Mouse (Mus musculus): ENCODE measurements at regions not wholly inside any gene's neighbourhood (a gene's known extent, or its start where the extent isn't known, plus 50 kb on each side); places are given as distances from the start of the nearest gene placed in this dataset.

- no peak for DNase-seq (ENCODE audit: low spot score in 2 of 2)
These were observed 653.7 kb downstream of the Adgrl2 start for GRCm38 (mm10) chr3:148336640-148337039.

- peak in 1 of 2 experiments; percentile 4 for DNase-seq (ENCODE audit: low spot score in 2 of 2)
These were observed 654.3 kb downstream of the Adgrl2 start for GRCm38 (mm10) chr3:148336091-148336511.

GRCm38 (mm10) chr3:148335654-148336053 is 654.7 kb downstream of the Adgrl2 start:
- no peak for DNase-seq (ENCODE audit: low spot score in 2 of 2)

GRCm38 (mm10) chr3:148324911-148325621 is 665.3 kb downstream of the Adgrl2 start:
- DNase-seq (ENCODE audit: low spot score in 2 of 2) = no peak

GRCm38 (mm10) chr3:148321894-148322293 is 668.5 kb downstream of the Adgrl2 start:
- DNase-seq (ENCODE audit: low spot score in 2 of 2) = no peak

GRCm38 (mm10) chr3:148316198-148316597 is 674.2 kb downstream of the Adgrl2 start:
- no peak for DNase-seq (ENCODE audit: low spot score in 2 of 2)

- no peak for DNase-seq (ENCODE audit: low spot score in 2 of 2)
These were observed 675.1 kb downstream of the Adgrl2 start for GRCm38 (mm10) chr3:148315286-148315685.

- no peak for DNase-seq (ENCODE audit: low spot score in 2 of 2)
These were observed 694.8 kb downstream of the Adgrl2 start for GRCm38 (mm10) chr3:148295515-148295914.

- no peak for DNase-seq (ENCODE audit: low spot score in 2 of 2)
These were observed 711.4 kb downstream of the Adgrl2 start for GRCm38 (mm10) chr3:148278978-148279377.

GRCm38 (mm10) chr3:148272159-148272848 is 718.1 kb downstream of the Adgrl2 start:
- DNase-seq (ENCODE audit: low spot score in 2 of 2) = no peak

GRCm38 (mm10) chr3:148268812-148269211 is 721.5 kb downstream of the Adgrl2 start:
- no peak for DNase-seq (ENCODE audit: low spot score in 2 of 2)

GRCm38 (mm10) chr3:148259211-148259610 is 731.1 kb downstream of the Adgrl2 start:
- no peak for DNase-seq (ENCODE audit: low spot score in 2 of 2)

GRCm38 (mm10) chr3:148248617-148249016 is 741.7 kb downstream of the Adgrl2 start:
- peak in 1 of 2 experiments; percentile 29 for DNase-seq (ENCODE audit: low spot score in 2 of 2)

- DNase-seq (ENCODE audit: low spot score in 2 of 2) = no peak
These were observed 743.6 kb downstream of the Adgrl2 start for GRCm38 (mm10) chr3:148246786-148247185.

- no peak for DNase-seq (ENCODE audit: low spot score in 2 of 2)
These were observed 752.3 kb downstream of the Adgrl2 start for GRCm38 (mm10) chr3:148238093-148238492.

- DNase-seq (ENCODE audit: low spot score in 2 of 2) = no peak
These were observed 752.8 kb downstream of the Adgrl2 start for GRCm38 (mm10) chr3:148237555-148237954.

- no peak for DNase-seq (ENCODE audit: low spot score in 2 of 2)
These were observed 756.7 kb downstream of the Adgrl2 start for GRCm38 (mm10) chr3:148233616-148234015.

GRCm38 (mm10) chr3:148229192-148229591 is 761.2 kb downstream of the Adgrl2 start:
- no peak for DNase-seq (ENCODE audit: low spot score in 2 of 2)

GRCm38 (mm10) chr3:148228002-148228707 is 762.2 kb downstream of the Adgrl2 start:
- DNase-seq (ENCODE audit: low spot score in 2 of 2) = no peak

- no peak for DNase-seq (ENCODE audit: low spot score in 2 of 2)
These were observed 769.5 kb downstream of the Adgrl2 start for GRCm38 (mm10) chr3:148220826-148221225.

GRCm38 (mm10) chr3:148220024-148220590 is 770.2 kb downstream of the Adgrl2 start:
- DNase-seq (ENCODE audit: low spot score in 2 of 2) = no peak

GRCm38 (mm10) chr3:148202148-148202547 is 788.2 kb downstream of the Adgrl2 start:
- DNase-seq (ENCODE audit: low spot score in 2 of 2) = no peak
